Mouse (Mus musculus): ENCODE results near the gene Izumo4.

The Izumo4 gene

GRCm38 (mm10) chr10:80669737-80670485 is 32.1 kb upstream of the Izumo4 start:
- peak; percentile 98 for DNase-seq

GRCm38 (mm10) chr10:80670531-80670930 is 31.5 kb upstream of the Izumo4 start:
- DNase-seq: no peak

GRCm38 (mm10) chr10:80671251-80671650 is 30.7 kb upstream of the Izumo4 start:
- DNase-seq: peak; percentile 94

GRCm38 (mm10) chr10:80671936-80672690 is 29.9 kb upstream of the Izumo4 start:
- peak; percentile 98 for DNase-seq

GRCm38 (mm10) chr10:80673690-80674089 is 28.3 kb upstream of the Izumo4 start:
- DNase-seq: peak; percentile 96

- DNase-seq: peak; percentile 99
Observed at GRCm38 (mm10) chr10:80674161-80674711, 27.7 kb upstream of the Izumo4 start.

- DNase-seq: peak; percentile 96
Observed at GRCm38 (mm10) chr10:80674851-80675404, 27.1 kb upstream of the Izumo4 start.

- DNase-seq: peak; percentile 97
Observed at GRCm38 (mm10) chr10:80675405-80676197, 26.4 kb upstream of the Izumo4 start.

GRCm38 (mm10) chr10:80676198-80676928 is 25.6 kb upstream of the Izumo4 start:
- peak; percentile 100 for DNase-seq

GRCm38 (mm10) chr10:80677128-80677875 is 24.7 kb upstream of the Izumo4 start:
- DNase-seq: peak; percentile 97

GRCm38 (mm10) chr10:80677942-80678436 is 24.0 kb upstream of the Izumo4 start, which contains the start of gene Mknk2:
TSS of gene Mknk2 (minus strand) at chr10:80678112.
- DNase-seq: peak; percentile 100

GRCm38 (mm10) chr10:80678601-80679377 is 23.2 kb upstream of the Izumo4 start:
- peak; percentile 92 for DNase-seq

GRCm38 (mm10) chr10:80679556-80680259 is 22.3 kb upstream of the Izumo4 start:
- DNase-seq: peak; percentile 97

GRCm38 (mm10) chr10:80680260-80680696 is 21.7 kb upstream of the Izumo4 start:
- DNase-seq: peak; percentile 94

- DNase-seq: no peak
Observed at GRCm38 (mm10) chr10:80682003-80682402, 20.0 kb upstream of the Izumo4 start.

- DNase-seq: no peak
Observed at GRCm38 (mm10) chr10:80683647-80684046, 18.3 kb upstream of the Izumo4 start.

GRCm38 (mm10) chr10:80684214-80684613 is 17.8 kb upstream of the Izumo4 start:
- DNase-seq: peak; percentile 95

GRCm38 (mm10) chr10:80684984-80685383 is 17.0 kb upstream of the Izumo4 start:
- no peak for DNase-seq

- DNase-seq: no peak
Observed at GRCm38 (mm10) chr10:80686617-80687016, 15.4 kb upstream of the Izumo4 start.

Measured in heart, adult 11 months (tissue).